Comparison of ENCODE assay signal across 8 mouse cellular contexts in the genomic region with DNA sequence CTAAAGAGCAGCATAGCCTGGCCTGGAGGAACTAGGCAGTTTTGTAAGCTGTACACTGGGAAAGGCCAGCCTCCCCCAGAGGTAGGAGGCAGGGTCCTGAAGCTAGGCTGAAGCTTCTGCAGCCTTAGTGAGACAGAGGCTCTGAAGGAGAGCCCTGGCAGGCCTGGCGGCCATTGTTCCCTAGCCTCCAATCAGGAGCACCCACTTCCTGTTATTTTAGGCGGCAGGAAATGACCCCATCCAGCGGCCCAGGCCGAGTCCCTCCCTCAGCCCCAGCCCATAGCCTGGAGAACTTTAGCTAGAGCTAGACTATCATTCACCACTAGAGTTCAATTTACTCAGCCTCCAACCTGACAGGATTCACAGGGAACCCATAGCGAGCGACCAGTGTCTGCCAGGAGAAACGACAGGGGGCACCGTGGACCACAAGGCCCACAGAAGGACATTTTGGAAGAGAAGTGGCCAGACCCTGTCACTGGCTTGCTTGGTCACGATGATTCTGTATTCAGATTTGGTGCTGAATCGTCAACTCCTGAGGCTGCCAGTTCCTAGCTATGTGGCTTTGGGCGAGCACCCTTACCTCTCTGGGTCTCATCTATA. TPM values are rescaled to one million over a fixed set of nuclear protein-coding genes. Genes with fewer than 3 reads are reported as not detected.
A peak's percentile ranks its signal among the peaks of the same experiment; 100 is the strongest.
DNase-seq lines count a peak whose midpoint lies in the region; ATAC-seq and TF ChIP-seq lines count a peak whose summit lies in the region.

No protein-coding gene starts in this region.

- TF ChIP-seq CTCF in liver, embryonic 14.5 days (IDR thresholded peaks at IDR 0.05; ENCODE audit: low read depth): no peak

- peaks cover 11% of the 10 kb centered on the region; the same call in 1 of the 2 replicates for H3K36me3 ChIP-seq in forebrain, embryonic 12.5 days (replicated peaks)
- H3K36me3 ChIP-seq in hindbrain, embryonic 15.5 days: no peaks in the 10 kb centered on the region
- no peaks in the 10 kb centered on the region for H3K36me3 ChIP-seq in liver, embryonic 14.5 days (replicated peaks; ENCODE audit: control insufficient read depth, insufficient read depth, low read depth)
- 0 out of 2 replicates have a peak, but pooled peaks cover 18% of the 10 kb centered on the region for H3K36me3 ChIP-seq in neural tube, embryonic 13.5 days

- H3K9ac ChIP-seq in forebrain, embryonic 12.5 days: 0 out of 2 replicates have a peak overlapping the region, but pooled peaks have one; percentile 1
- H3K9ac ChIP-seq in hindbrain, embryonic 15.5 days: no peak overlapping the region
- H3K9ac ChIP-seq in liver, embryonic 14.5 days (replicated peaks): no peak overlapping the region
- peak overlapping the region; percentile 55 for H3K9ac ChIP-seq in neural tube, embryonic 13.5 days

- H3K4me1 ChIP-seq in brown adipose tissue, adult 24 weeks (ENCODE audit: control insufficient read depth, insufficient read depth, insufficient read length, low read length): peaks cover 39% of the 10 kb centered on the region
- peaks cover 82% of the 10 kb centered on the region for H3K4me1 ChIP-seq in forebrain, embryonic 12.5 days
- H3K4me1 ChIP-seq in hindbrain, embryonic 15.5 days (replicated peaks): peaks cover 74% of the 10 kb centered on the region
- peaks cover 2 to 4% of the 10 kb centered on the region in 2 experiments for H3K4me1 ChIP-seq in liver, embryonic 14.5 days (replicated peaks; ENCODE audit: control insufficient read depth in 2 of 2, insufficient read depth in 2 of 2, low read length in 1 of 2)
- H3K4me1 ChIP-seq in neural tube, embryonic 13.5 days (replicated peaks): peaks cover 72% of the 10 kb centered on the region

- H3K4me2 ChIP-seq in forebrain, embryonic 12.5 days: no peak overlapping the region
- peak overlapping the region; percentile 9 for H3K4me2 ChIP-seq in hindbrain, embryonic 15.5 days
- H3K4me2 ChIP-seq in liver, embryonic 14.5 days (ENCODE audit: low read depth): peak overlapping the region; percentile 14; the same call in 1 of the 2 replicates
- H3K4me2 ChIP-seq in neural tube, embryonic 13.5 days: peak overlapping the region; percentile 30

- ATAC-seq in forebrain, embryonic 12.5 days (ENCODE audit: low FRiP score): no peak
- ATAC-seq in hindbrain, embryonic 15.5 days (ENCODE audit: low FRiP score, low read depth): no peak
- no peak for ATAC-seq in liver, embryonic 14.5 days (ENCODE audit: insufficient read depth)
- no peak for ATAC-seq in neural tube, embryonic 13.5 days (ENCODE audit: low read depth)
- no peak for ATAC-seq in activated CD4-positive, CD25-positive, alpha-beta regulatory T cell, adult 4 months
- no peak for ATAC-seq in erythroid progenitor cell, adult 5-6 weeks (replicated peaks; ENCODE audit: low FRiP score, poor library complexity, severe bottlenecking)

- no peaks in the 10 kb centered on the region for H3K27me3 ChIP-seq in forebrain, embryonic 12.5 days
- no peaks in the 10 kb centered on the region for H3K27me3 ChIP-seq in hindbrain, embryonic 15.5 days
- peaks cover 6% of the 10 kb centered on the region for H3K27me3 ChIP-seq in liver, embryonic 14.5 days (ENCODE audit: control insufficient read depth, insufficient read depth, low read length)
- no peaks in the 10 kb centered on the region for H3K27me3 ChIP-seq in neural tube, embryonic 13.5 days

- peak overlapping the region; percentile 95 for H3K27ac ChIP-seq in brown adipose tissue, adult 24 weeks (replicated peaks; ENCODE audit: low read depth, low read length)
- peak overlapping the region; percentile 31; the same call in 1 of the 2 replicates for H3K27ac ChIP-seq in forebrain, embryonic 12.5 days
- H3K27ac ChIP-seq in hindbrain, embryonic 15.5 days (replicated peaks): 0 out of 2 replicates have a peak overlapping the region, but pooled peaks have one; percentile 24
- no peak overlapping the region for H3K27ac ChIP-seq in liver, embryonic 14.5 days
- peak overlapping the region; percentile 46 for H3K27ac ChIP-seq in neural tube, embryonic 13.5 days (replicated peaks)

- H3K4me3 ChIP-seq in brown adipose tissue, adult 24 weeks (ENCODE audit: insufficient read depth, low read depth, low read length): peak overlapping the region; percentile 44
- no peak overlapping the region for H3K4me3 ChIP-seq in forebrain, embryonic 12.5 days (replicated peaks)
- no peak overlapping the region for H3K4me3 ChIP-seq in hindbrain, embryonic 15.5 days
- no peak overlapping the region for H3K4me3 ChIP-seq in liver, embryonic 14.5 days (ENCODE audit: insufficient read depth in 1 of 2, low read depth in 2 of 2, low read length in 2 of 2)
- no peak overlapping the region for H3K4me3 ChIP-seq in neural tube, embryonic 13.5 days

- H3K9me3 ChIP-seq in forebrain, embryonic 12.5 days: no peaks in the 10 kb centered on the region
- no peaks in the 10 kb centered on the region for H3K9me3 ChIP-seq in hindbrain, embryonic 15.5 days
- H3K9me3 ChIP-seq in liver, embryonic 14.5 days (ENCODE audit: control insufficient read depth, low read length): no peaks in the 10 kb centered on the region
- no peaks in the 10 kb centered on the region for H3K9me3 ChIP-seq in neural tube, embryonic 13.5 days

- WGBS in forebrain, embryonic 12.5 days: 69% methylated on average over 11 of the region's 11 CpGs
- WGBS in hindbrain, embryonic 15.5 days: 66% methylated on average over 11 of the region's 11 CpGs
- WGBS in liver, embryonic 14.5 days (ENCODE audit: insufficient replicate concordance): 30% methylated on average over 11 of the region's 11 CpGs
- WGBS in neural tube, embryonic 13.5 days: 65% methylated on average over 11 of the region's 11 CpGs

- no peak for TF ChIP-seq EP300 in liver, embryonic 14.5 days (IDR thresholded peaks at IDR 0.05; ENCODE audit: low read depth)

- DNase-seq in liver, embryonic 14.5 days (ENCODE audit: low read depth in 3 of 3, low spot score in 3 of 3): no peak
- no peak for DNase-seq in cerebellum, postnatal 4 days (ENCODE audit: low spot score in 2 of 2)

RNA-seq across cellular contexts. Expression of gene Map7d1, which starts 4.4 kb away (rescaled TPM):
- polyA plus RNA-seq in brown adipose tissue, adult 24 weeks (2012; ENCODE audit: insufficient read depth, insufficient read length, missing spikeins): 27.0 and 28.4 TPM in 2 replicates
- polyA plus RNA-seq in forebrain, embryonic 12.5 days (2016; fragmentation: Nextera tagmentation; extraction: Ambion mirVana): 104 and 105 TPM in 2 replicates
- 82.9 and 97.5 TPM in 2 replicates for polyA plus RNA-seq in hindbrain, embryonic 15.5 days (2015; fragmentation: Nextera tagmentation; extraction: Ambion mirVana)
- polyA plus RNA-seq in liver, embryonic 14.5 days (2012; rRNA removed): 8.6 and 9.4 TPM in 2 replicates
- 4.9 and 6.1 TPM in 2 replicates for polyA plus RNA-seq in liver, embryonic 14.5 days (2014; fragmentation: Nextera tagmentation; extraction: Ambion mirVana)
- 90.3 and 94.4 TPM in 2 replicates for polyA plus RNA-seq in neural tube, embryonic 13.5 days (2015; fragmentation: Nextera tagmentation; extraction: Ambion mirVana)
- 1 to 10 TPM; 6.7 to 7.4 TPM for polyA plus RNA-seq in activated CD4-positive, CD25-positive, alpha-beta regulatory T cell, adult 4 months (2017; shearing (Covaris generic))
- 6.7 and 12.3 TPM in 2 replicates for total RNA-seq in erythroid progenitor cell, adult 5-6 weeks (2015; ENCODE audit: low replicate concordance)
- total RNA-seq in erythroid progenitor cell, adult 5-6 weeks (2017; ENCODE audit: low replicate concordance): 6.3 and 8.2 TPM in 2 replicates

RNA-seq across cellular contexts. Expression of gene Trappc3, which starts 10.4 kb away (rescaled TPM):
- polyA plus RNA-seq in brown adipose tissue, adult 24 weeks (2012; ENCODE audit: insufficient read depth, insufficient read length, missing spikeins): 73.3 and 97.6 TPM in 2 replicates
- polyA plus RNA-seq in forebrain, embryonic 12.5 days (2016; fragmentation: Nextera tagmentation; extraction: Ambion mirVana): 104 and 108 TPM in 2 replicates
- 172 and 180 TPM in 2 replicates for polyA plus RNA-seq in hindbrain, embryonic 15.5 days (2015; fragmentation: Nextera tagmentation; extraction: Ambion mirVana)
- polyA plus RNA-seq in liver, embryonic 14.5 days (2012; rRNA removed): 16.3 and 23.4 TPM in 2 replicates
- 8.8 and 9.2 TPM in 2 replicates for polyA plus RNA-seq in liver, embryonic 14.5 days (2014; fragmentation: Nextera tagmentation; extraction: Ambion mirVana)
- 147 and 160 TPM in 2 replicates for polyA plus RNA-seq in neural tube, embryonic 13.5 days (2015; fragmentation: Nextera tagmentation; extraction: Ambion mirVana)
- 10 to 100 TPM; 57.1 to 80.8 TPM for polyA plus RNA-seq in activated CD4-positive, CD25-positive, alpha-beta regulatory T cell, adult 4 months (2017; shearing (Covaris generic))
- total RNA-seq in erythroid progenitor cell, adult 5-6 weeks (2015; ENCODE audit: low replicate concordance): 10.9 and 22.3 TPM in 2 replicates
- total RNA-seq in erythroid progenitor cell, adult 5-6 weeks (2017; ENCODE audit: low replicate concordance): 9.2 and 10.8 TPM in 2 replicates

RNA-seq across cellular contexts. Expression of gene Col8a2, which starts 34.8 kb away (rescaled TPM):
- not detected in 2 replicates for polyA plus RNA-seq in brown adipose tissue, adult 24 weeks (2012; ENCODE audit: insufficient read depth, insufficient read length, missing spikeins)
- polyA plus RNA-seq in forebrain, embryonic 12.5 days (2016; fragmentation: Nextera tagmentation; extraction: Ambion mirVana): 16.0 and 22.6 TPM in 2 replicates
- polyA plus RNA-seq in hindbrain, embryonic 15.5 days (2015; fragmentation: Nextera tagmentation; extraction: Ambion mirVana): 6.9 and 8.1 TPM in 2 replicates
- 0.15 and 0.28 TPM in 2 replicates for polyA plus RNA-seq in liver, embryonic 14.5 days (2012; rRNA removed)
- 0.25 and 0.52 TPM in 2 replicates for polyA plus RNA-seq in liver, embryonic 14.5 days (2014; fragmentation: Nextera tagmentation; extraction: Ambion mirVana)
- 7.4 and 9.5 TPM in 2 replicates for polyA plus RNA-seq in neural tube, embryonic 13.5 days (2015; fragmentation: Nextera tagmentation; extraction: Ambion mirVana)
- polyA plus RNA-seq in activated CD4-positive, CD25-positive, alpha-beta regulatory T cell, adult 4 months (2017; shearing (Covaris generic)): not detected
- total RNA-seq in erythroid progenitor cell, adult 5-6 weeks (2015; ENCODE audit: low replicate concordance): not detected in 2 replicates
- 0.39 TPM in 1 of 2 replicates, not detected in the other for total RNA-seq in erythroid progenitor cell, adult 5-6 weeks (2017; ENCODE audit: low replicate concordance)

RNA-seq across cellular contexts. Expression of gene Thrap3, which starts 49.2 kb away (rescaled TPM):
- 65.6 and 120 TPM in 2 replicates for polyA plus RNA-seq in brown adipose tissue, adult 24 weeks (2012; ENCODE audit: insufficient read depth, insufficient read length, missing spikeins)
- 284 and 305 TPM in 2 replicates for polyA plus RNA-seq in forebrain, embryonic 12.5 days (2016; fragmentation: Nextera tagmentation; extraction: Ambion mirVana)
- polyA plus RNA-seq in hindbrain, embryonic 15.5 days (2015; fragmentation: Nextera tagmentation; extraction: Ambion mirVana): 130 and 141 TPM in 2 replicates
- 39.2 and 62.6 TPM in 2 replicates for polyA plus RNA-seq in liver, embryonic 14.5 days (2012; rRNA removed)
- 77.9 and 84.2 TPM in 2 replicates for polyA plus RNA-seq in liver, embryonic 14.5 days (2014; fragmentation: Nextera tagmentation; extraction: Ambion mirVana)
- 143 and 165 TPM in 2 replicates for polyA plus RNA-seq in neural tube, embryonic 13.5 days (2015; fragmentation: Nextera tagmentation; extraction: Ambion mirVana)
- polyA plus RNA-seq in activated CD4-positive, CD25-positive, alpha-beta regulatory T cell, adult 4 months (2017; shearing (Covaris generic)): 100 to 1,000 TPM; 205 to 236 TPM
- total RNA-seq in erythroid progenitor cell, adult 5-6 weeks (2015; ENCODE audit: low replicate concordance): 169 and 213 TPM in 2 replicates
- total RNA-seq in erythroid progenitor cell, adult 5-6 weeks (2017; ENCODE audit: low replicate concordance): 298 and 354 TPM in 2 replicates

Comparison
In these comparisons a context has a peak if more than half of its experiments do, and no peak if none do; other contexts are left out.
1. H3K9ac ChIP-seq: peak in forebrain, embryonic 12.5 days (single experiment) and neural tube, embryonic 13.5 days (single experiment); none in hindbrain, embryonic 15.5 days (single experiment) and liver, embryonic 14.5 days (single experiment).